Mouse (Mus musculus): ENCODE measurements around the gene Erich4.

DNA sequence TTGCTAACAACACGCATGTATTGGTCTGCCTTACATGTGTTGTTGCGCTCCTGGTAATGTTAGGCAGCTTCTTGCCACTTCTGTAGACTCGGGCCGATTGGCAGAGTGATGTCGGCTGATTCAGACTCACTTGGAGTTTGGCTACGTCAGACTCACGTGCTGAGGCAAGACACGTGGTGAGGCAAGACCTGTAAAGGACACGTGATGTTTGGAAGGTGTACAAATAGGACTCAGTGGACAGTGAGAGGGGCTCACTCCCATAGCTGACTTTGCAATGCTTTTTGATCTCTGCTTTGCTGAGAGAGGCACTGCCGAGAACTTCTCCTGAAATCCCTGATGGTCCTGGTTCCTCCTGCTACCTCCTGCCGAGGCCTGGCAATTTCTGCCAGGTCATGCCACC, 15.0 kb downstream of the Erich4 start:
- TF ChIP-seq POLR2A (IDR thresholded peaks at IDR 0.05; ENCODE audit: borderline replicate concordance, insufficient read depth, low read length) (no peak), CTCF (IDR thresholded peaks at IDR 0.05; ENCODE audit: borderline replicate concordance, insufficient read depth, low read depth, low read length) (no peak)
